Mouse (Mus musculus): Measurements from ENCODE around the gene Myh8. TPM values are rescaled to one million over a fixed set of nuclear protein-coding genes. Genes with fewer than 3 reads are reported as not detected.

Gene Myh8
- polyA plus RNA-seq (2012; ENCODE audit: insufficient read depth, insufficient read length, missing spikeins), result not detected in 2 replicates

DNA sequence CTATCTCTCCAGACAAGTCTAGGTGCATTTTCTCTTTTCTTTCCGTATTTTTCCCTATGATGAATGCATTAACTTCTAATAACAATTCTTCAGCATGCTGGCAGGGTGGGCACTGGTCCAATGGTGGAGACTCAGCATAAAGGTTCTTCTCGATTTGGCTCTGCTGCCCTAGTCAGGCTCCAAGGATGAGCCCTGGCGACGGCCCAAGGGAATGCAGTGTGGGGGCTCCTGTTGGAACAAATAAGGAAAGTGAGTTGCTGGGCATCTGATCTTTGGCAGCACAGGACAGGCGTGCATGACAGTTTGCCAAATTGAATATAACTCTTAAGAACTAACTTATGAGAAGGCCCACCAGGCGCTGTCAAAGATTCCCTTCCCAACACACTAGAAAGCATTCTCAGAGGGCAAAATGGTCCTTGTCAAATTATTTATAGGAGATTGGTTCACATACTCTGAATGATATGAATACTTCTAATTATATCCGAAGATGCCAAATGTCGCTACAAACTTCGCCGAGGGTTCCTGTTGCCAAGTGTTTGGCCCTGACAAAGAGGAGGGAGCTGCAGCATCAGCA is at the start of gene Myh8:
Gene Myh8 (plus strand): TSS at position 524 of the 574 bp plus-strand sequence.
- no peaks in the 10 kb centered on the region for H3K4me1 ChIP-seq (ENCODE audit: control insufficient read depth, insufficient read depth, low read length)
- H3K4me3 ChIP-seq (ENCODE audit: insufficient read depth, low read length), result no peak within 1 kb of the TSS
- H3K27ac ChIP-seq (ENCODE audit: insufficient read depth, low read depth, low read length), result no peak within 1 kb of the TSS
- TF ChIP-seq POLR2A (IDR thresholded peaks at IDR 0.05; ENCODE audit: borderline replicate concordance, low read depth, low read length) (no peak), CTCF (IDR thresholded peaks at IDR 0.05; ENCODE audit: low read depth, low read length) (no peak)

DNA sequence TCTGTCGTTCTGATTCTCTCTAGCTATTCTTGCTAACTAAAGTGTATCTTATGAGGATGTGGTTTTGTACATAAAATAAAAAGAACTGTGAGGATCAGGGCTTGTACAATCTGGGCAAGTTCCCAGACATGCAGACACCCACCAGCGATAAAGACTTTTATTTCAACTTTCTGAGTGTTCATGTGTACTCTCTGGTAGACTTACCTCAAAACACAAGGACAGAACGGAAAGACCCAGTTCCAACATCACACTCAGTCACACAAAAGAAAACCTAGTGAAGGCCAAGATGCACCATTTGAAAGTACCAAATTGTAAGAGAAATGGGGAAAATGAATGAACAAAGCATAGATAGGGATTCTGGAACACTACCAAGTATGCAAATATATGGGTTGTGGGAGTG is 48.2 kb upstream of the Myh8 start:
- Histone ChIP-seq H3K4me1 (ENCODE audit: control insufficient read depth, insufficient read depth, low read length) (no peaks in the 10 kb centered on the region), H3K4me3 (ENCODE audit: insufficient read depth, low read length) (no peak overlapping the region), H3K27ac (ENCODE audit: insufficient read depth, low read depth, low read length) (no peak overlapping the region)
- no peak for TF ChIP-seq POLR2A (IDR thresholded peaks at IDR 0.05; ENCODE audit: borderline replicate concordance, low read depth, low read length)
- no peak for TF ChIP-seq CTCF (IDR thresholded peaks at IDR 0.05; ENCODE audit: low read depth, low read length)

DNA sequence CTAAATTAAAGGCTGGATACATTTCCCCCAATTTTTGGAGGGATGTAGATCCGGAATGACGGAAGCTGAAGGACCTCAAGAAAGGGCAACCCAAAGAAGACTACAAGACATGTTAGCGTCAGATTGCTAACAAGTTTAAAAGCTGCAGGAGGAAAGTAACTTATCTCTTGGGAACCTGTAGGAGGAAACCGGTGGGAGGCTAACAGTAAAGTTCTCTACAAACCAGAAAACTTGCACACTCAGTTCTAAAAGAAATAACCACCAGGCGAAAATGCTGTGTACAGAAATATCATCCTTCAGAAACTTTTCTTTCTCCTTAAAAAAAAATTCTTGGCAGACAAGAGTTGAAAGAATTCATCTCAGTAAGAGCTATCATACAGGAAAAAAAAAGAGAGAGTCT is 47.8 kb upstream of the Myh8 start:
- Histone ChIP-seq H3K27ac (ENCODE audit: insufficient read depth, low read depth, low read length) (no peak overlapping the region), H3K4me3 (ENCODE audit: insufficient read depth, low read length) (no peak overlapping the region), H3K4me1 (ENCODE audit: control insufficient read depth, insufficient read depth, low read length) (no peaks in the 10 kb centered on the region)
- TF ChIP-seq CTCF (IDR thresholded peaks at IDR 0.05; ENCODE audit: low read depth, low read length) (no peak), POLR2A (IDR thresholded peaks at IDR 0.05; ENCODE audit: borderline replicate concordance, low read depth, low read length) (no peak)

GRCm38 (mm10) chr11:67229946-67230345 is 47.0 kb upstream of the Myh8 start:
- TF ChIP-seq CTCF (IDR thresholded peaks at IDR 0.05; ENCODE audit: low read depth, low read length), result no peak
- Histone ChIP-seq H3K27ac (ENCODE audit: insufficient read depth, low read depth, low read length) (no peak overlapping the region), H3K4me1 (ENCODE audit: control insufficient read depth, insufficient read depth, low read length) (no peaks in the 10 kb centered on the region), H3K4me3 (ENCODE audit: insufficient read depth, low read length) (no peak overlapping the region)

GRCm38 (mm10) chr11:67235639-67236358 is 41.1 kb upstream of the Myh8 start:
- H3K4me1 ChIP-seq (ENCODE audit: control insufficient read depth, insufficient read depth, low read length), result no peaks in the 10 kb centered on the region
- TF ChIP-seq POLR2A (IDR thresholded peaks at IDR 0.05; ENCODE audit: borderline replicate concordance, low read depth, low read length), result no peak
- no peak for TF ChIP-seq CTCF (IDR thresholded peaks at IDR 0.05; ENCODE audit: low read depth, low read length)
- H3K4me3 ChIP-seq (ENCODE audit: insufficient read depth, low read length), result no peak overlapping the region
- no peak overlapping the region for H3K27ac ChIP-seq (ENCODE audit: insufficient read depth, low read depth, low read length)

- Histone ChIP-seq H3K27ac (ENCODE audit: insufficient read depth, low read depth, low read length) (no peak overlapping the region), H3K4me1 (ENCODE audit: control insufficient read depth, insufficient read depth, low read length) (no peaks in the 10 kb centered on the region), H3K4me3 (ENCODE audit: insufficient read depth, low read length) (no peak overlapping the region)
- TF ChIP-seq CTCF (IDR thresholded peaks at IDR 0.05; ENCODE audit: low read depth, low read length), result no peak
- TF ChIP-seq POLR2A (IDR thresholded peaks at IDR 0.05; ENCODE audit: borderline replicate concordance, low read depth, low read length), result no peak
Measured at GRCm38 (mm10) chr11:67236799-67237198, 40.1 kb upstream of the Myh8 start.

- H3K4me3 ChIP-seq (ENCODE audit: insufficient read depth, low read length), result no peak within 1 kb of the TSS
- no peak for TF ChIP-seq CTCF (IDR thresholded peaks at IDR 0.05; ENCODE audit: low read depth, low read length)
- TF ChIP-seq POLR2A (IDR thresholded peaks at IDR 0.05; ENCODE audit: borderline replicate concordance, low read depth, low read length), result no peak
- H3K4me1 ChIP-seq (ENCODE audit: control insufficient read depth, insufficient read depth, low read length), result no peaks in the 10 kb centered on the region
- no peak within 1 kb of the TSS for H3K27ac ChIP-seq (ENCODE audit: insufficient read depth, low read depth, low read length)
Measured at GRCm38 (mm10) chr11:67237481-67238079, 39.3 kb upstream of the Myh8 start, which contains the start of gene Myh4. TSS of gene Myh4 (plus strand) at chr11:67238029.

GRCm38 (mm10) chr11:67241051-67241450 is 35.9 kb upstream of the Myh8 start:
- Histone ChIP-seq H3K4me3 (ENCODE audit: insufficient read depth, low read length) (no peak overlapping the region), H3K27ac (ENCODE audit: insufficient read depth, low read depth, low read length) (no peak overlapping the region), H3K4me1 (ENCODE audit: control insufficient read depth, insufficient read depth, low read length) (no peaks in the 10 kb centered on the region)
- TF ChIP-seq CTCF (IDR thresholded peaks at IDR 0.05; ENCODE audit: low read depth, low read length) (no peak), POLR2A (IDR thresholded peaks at IDR 0.05; ENCODE audit: borderline replicate concordance, low read depth, low read length) (no peak)

- Histone ChIP-seq H3K4me3 (ENCODE audit: insufficient read depth, low read length) (no peak overlapping the region), H3K4me1 (ENCODE audit: control insufficient read depth, insufficient read depth, low read length) (no peaks in the 10 kb centered on the region), H3K27ac (ENCODE audit: insufficient read depth, low read depth, low read length) (no peak overlapping the region)
- no peak for TF ChIP-seq POLR2A (IDR thresholded peaks at IDR 0.05; ENCODE audit: borderline replicate concordance, low read depth, low read length)
- TF ChIP-seq CTCF (IDR thresholded peaks at IDR 0.05; ENCODE audit: low read depth, low read length), result no peak
Measured at GRCm38 (mm10) chr11:67253691-67254090, 23.2 kb upstream of the Myh8 start.

- no peaks in the 10 kb centered on the region for H3K4me1 ChIP-seq (ENCODE audit: control insufficient read depth, insufficient read depth, low read length)
- no peak overlapping the region for H3K27ac ChIP-seq (ENCODE audit: insufficient read depth, low read depth, low read length)
- TF ChIP-seq POLR2A (IDR thresholded peaks at IDR 0.05; ENCODE audit: borderline replicate concordance, low read depth, low read length), result no peak
- no peak for TF ChIP-seq CTCF (IDR thresholded peaks at IDR 0.05; ENCODE audit: low read depth, low read length)
- no peak overlapping the region for H3K4me3 ChIP-seq (ENCODE audit: insufficient read depth, low read length)
Measured at GRCm38 (mm10) chr11:67257048-67257447, 19.9 kb upstream of the Myh8 start.
